Mouse (Mus musculus): ENCODE measurements around the gene 1700057G04Rik.

1700057G04Rik gene

DNA sequence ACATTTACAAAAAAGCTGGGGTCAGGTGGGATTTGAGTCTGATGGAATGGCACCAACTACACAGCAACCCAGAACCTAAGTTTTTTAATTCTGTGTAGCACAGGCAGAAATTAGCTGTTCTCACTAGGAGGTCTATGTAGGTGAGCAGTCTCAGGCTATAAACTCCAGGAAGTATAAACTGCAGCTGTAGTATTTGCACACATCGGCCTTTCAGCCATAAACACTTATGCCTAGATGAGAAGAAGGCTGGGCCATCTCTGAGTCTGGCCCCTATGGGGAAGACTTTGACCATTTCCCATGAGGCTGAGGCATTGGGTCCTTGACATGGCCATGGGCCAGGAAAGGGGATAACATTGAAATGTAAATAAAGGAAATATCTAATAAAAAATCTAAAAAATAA lies 76.7 kb downstream of the 1700057G04Rik start:
- no peak for DNase-seq (ENCODE audit: low read depth, low spot score)

GRCm38 (mm10) chr9:92386871-92387270 lies 77.7 kb downstream of the 1700057G04Rik start:
- no peak for DNase-seq (ENCODE audit: low read depth, low spot score)

- DNase-seq (ENCODE audit: low read depth, low spot score), result no peak
These were observed 78.2 kb downstream of the 1700057G04Rik start for GRCm38 (mm10) chr9:92387404-92387803.

DNA sequence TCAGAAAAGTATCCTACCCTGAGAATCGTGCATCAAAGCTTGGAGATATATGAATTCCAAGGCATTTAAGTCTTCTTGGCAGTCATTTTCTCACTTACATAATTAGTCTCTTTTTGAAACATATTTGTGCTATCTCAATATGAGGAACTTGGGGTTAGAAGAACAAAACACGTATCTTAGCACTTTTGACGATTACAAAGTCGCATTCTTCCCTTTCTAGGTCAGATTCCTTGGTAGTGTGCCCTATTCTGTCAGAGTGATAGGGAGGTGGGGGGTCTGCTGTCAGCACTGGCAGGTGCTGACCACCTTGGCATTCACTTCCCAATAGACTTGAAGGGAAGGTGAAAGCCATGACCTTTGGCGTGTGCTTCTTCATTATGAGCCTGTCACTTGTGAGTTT lies 93.5 kb downstream of the 1700057G04Rik start:
- no peak for DNase-seq (ENCODE audit: low read depth, low spot score)

All from forelimb bud, embryonic 11.5 days (tissue).